ENCODE assay signal across 32 mouse cellular contexts in the genomic region with DNA sequence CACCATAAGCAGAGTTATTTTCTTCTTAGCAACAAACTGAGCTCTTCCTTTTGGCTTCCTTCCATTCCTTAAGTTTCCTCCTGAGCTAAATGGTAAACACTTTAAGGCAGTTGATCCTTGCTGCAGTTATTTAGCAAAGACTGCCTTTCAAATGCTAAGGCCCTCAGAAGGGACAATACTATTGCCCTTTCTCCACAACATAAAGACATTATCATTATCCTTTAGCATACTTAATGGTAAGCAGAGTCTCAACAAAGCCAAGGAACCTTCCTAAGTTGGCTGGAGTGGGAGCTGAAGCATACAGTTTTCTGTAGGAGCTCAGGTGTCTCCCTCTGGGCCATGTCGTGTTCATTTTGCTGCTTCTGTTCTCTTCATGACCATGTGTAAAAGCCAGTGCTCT. TPM values are rescaled to one million over a fixed set of nuclear protein-coding genes. Genes with fewer than 3 reads are reported as not detected.
DNase-seq lines count a peak whose midpoint lies in the region; ATAC-seq and TF ChIP-seq lines count a peak whose summit lies in the region.
"Had no signal": no experiment of that assay in that cellular context is flagged by ENCODE, and none has a peak within 500 bp of the region (broad histone marks: within the 10 kb centered on the region; RNA-seq: fewer than 3 reads in every experiment).

No protein-coding gene starts in this region.

- peak; percentile 40 for DNase-seq in heart, adult 11 months
- DNase-seq in heart, adult 2 months: no peak
- DNase-seq in kidney, postnatal 14 days: no peak
- DNase-seq in ES-CJ7 (ENCODE audit: low read depth, low spot score) (peak; percentile 42), ZHBTc4 (ENCODE audit: low read depth, low spot score) (peak; percentile 75)
- DNase-seq: adrenal gland, adult 2 months; adrenal gland, postnatal 10 days; adrenal gland, postnatal 25 days; B cell, adult 2 months; cerebellum, adult 11 months; cerebellum, adult 18-20 months; cerebellum, adult 8-10 months; cerebellum, adult 9-11 months; cerebellum, postnatal 14 days; cerebellum, postnatal 36 days; embryo, embryonic 11 days had no signal

- H3K27me3 ChIP-seq in heart, adult 2 months (ENCODE audit: control insufficient read depth, insufficient read depth, low read length): no peaks in the 10 kb centered on the region
- H3K27me3 ChIP-seq in kidney, embryonic 15.5 days: no peaks in the 10 kb centered on the region
- H3K27me3 ChIP-seq: embryonic facial prominence, embryonic 13.5 days; embryonic facial prominence, embryonic 15.5 days; forebrain, embryonic 12.5 days had no signal

- TF ChIP-seq EP300 in heart, adult 2 months (IDR thresholded peaks at IDR 0.05; ENCODE audit: insufficient read depth, low read depth, low read length): no peak

- no peaks in the 10 kb centered on the region for H3K36me3 ChIP-seq in heart, adult 2 months (ENCODE audit: control insufficient read depth, insufficient read depth, low read length)
- no peaks in the 10 kb centered on the region for H3K36me3 ChIP-seq in kidney, embryonic 15.5 days
- H3K36me3 ChIP-seq: embryonic facial prominence, embryonic 13.5 days; embryonic facial prominence, embryonic 15.5 days; forebrain, embryonic 10.5 days; forebrain, embryonic 12.5 days had no signal

- H3K9ac ChIP-seq in heart, adult 2 months (ENCODE audit: low read depth, low read length): no peak overlapping the region
- no peak overlapping the region for H3K9ac ChIP-seq in kidney, embryonic 15.5 days
- H3K9ac ChIP-seq: embryonic facial prominence, embryonic 13.5 days; embryonic facial prominence, embryonic 15.5 days; forebrain, embryonic 12.5 days had no signal

- H3K4me2 ChIP-seq in kidney, embryonic 15.5 days: no peak overlapping the region
- H3K4me2 ChIP-seq: embryonic facial prominence, embryonic 13.5 days; embryonic facial prominence, embryonic 15.5 days; forebrain, embryonic 12.5 days had no signal

- no peaks in the 10 kb centered on the region for H3K4me1 ChIP-seq in heart, adult 2 months (ENCODE audit: control insufficient read depth, insufficient read depth, low read length)
- H3K4me1 ChIP-seq in kidney, embryonic 15.5 days: no peaks in the 10 kb centered on the region
- H3K4me1 ChIP-seq: embryonic facial prominence, embryonic 13.5 days; embryonic facial prominence, embryonic 15.5 days; forebrain, embryonic 10.5 days; forebrain, embryonic 12.5 days had no signal

- no peak overlapping the region for H3K4me3 ChIP-seq in heart, adult 2 months
- no peak overlapping the region for H3K4me3 ChIP-seq in kidney, embryonic 15.5 days (replicated peaks)
- H3K4me3 ChIP-seq: embryonic facial prominence, embryonic 13.5 days; embryonic facial prominence, embryonic 15.5 days; erythroblast, embryonic 14.5 days; forebrain, embryonic 10.5 days; forebrain, embryonic 12.5 days had no signal

- intact Hi-C loops in heart, adult 2 months (cut with DNase I): no loop called here

- no peak for TF ChIP-seq POLR2A in heart, adult 2 months (IDR thresholded peaks at IDR 0.05; ENCODE audit: insufficient read depth, low read depth, low read length)

- H3K27ac ChIP-seq in heart, adult 2 months: no peak overlapping the region
- 0 out of 2 replicates have a peak overlapping the region, but pooled peaks have one; percentile 41 for H3K27ac ChIP-seq in kidney, embryonic 15.5 days
- H3K27ac ChIP-seq: embryonic facial prominence, embryonic 13.5 days; embryonic facial prominence, embryonic 15.5 days; forebrain, embryonic 10.5 days; forebrain, embryonic 12.5 days had no signal

- H3K79me2 ChIP-seq in heart, adult 2 months (replicated peaks; ENCODE audit: control insufficient read depth, insufficient read depth, low read length): no peaks in the 10 kb centered on the region

- no peaks in the 10 kb centered on the region for H3K9me3 ChIP-seq in kidney, embryonic 15.5 days (replicated peaks)
- H3K9me3 ChIP-seq: embryonic facial prominence, embryonic 13.5 days; embryonic facial prominence, embryonic 15.5 days; forebrain, embryonic 10.5 days; forebrain, embryonic 12.5 days had no signal

- no peak for TF ChIP-seq CTCF in heart, adult 2 months (IDR thresholded peaks at IDR 0.05)

- no peak for ATAC-seq in kidney, embryonic 15.5 days (replicated peaks; ENCODE audit: low FRiP score)
- ATAC-seq in megakaryocyte progenitor cell, adult 5-6 weeks (replicated peaks; ENCODE audit: poor library complexity): no peak
- ATAC-seq: CD4-positive, CD25-positive, alpha-beta regulatory T cell, adult 4 months; forebrain, embryonic 14.5 days; forebrain, embryonic 16.5 days had no signal

- 31% methylated on average over 1 of the region's 1 CpGs for WGBS in heart, adult 2 months
- WGBS in kidney, embryonic 15.5 days: 31% methylated on average over 1 of the region's 1 CpGs

RNA-seq across cellular contexts. Expression of gene Acsm1, which starts 11.5 kb away (rescaled TPM):
- total RNA-seq in heart, adult 2 months (2021): not detected
- polyA plus RNA-seq in heart, adult 2 months (2012; rRNA removed): 0.15 and 0.86 TPM in 2 replicates
- 2.1 and 2.6 TPM in 2 replicates for polyA plus RNA-seq in kidney, embryonic 15.5 days (2015; fragmentation: Nextera tagmentation; extraction: Ambion mirVana)
- total RNA-seq in megakaryocyte progenitor cell, adult 5-6 weeks (2015): not detected in 2 replicates
- total RNA-seq in megakaryocyte progenitor cell, adult 5-6 weeks (2017): not detected in 2 replicates
- total RNA-seq: adrenal gland, postnatal 25 days; CH12.LX; common myeloid progenitor, adult 5-6 weeks; ES-E14; MEL had no signal
- polyA plus RNA-seq: brain, embryonic 14.5 days; CD4-positive, CD25-positive, alpha-beta regulatory T cell, adult 4 months; embryonic facial prominence, embryonic 11.5 days; embryonic facial prominence, embryonic 13.5 days; erythroblast, embryonic 14.5 days; forebrain, embryonic 10.5 days; forebrain, embryonic 12.5 days; forebrain, embryonic 14.5 days; forebrain, embryonic 16.5 days had no signal

RNA-seq across cellular contexts. Expression of gene Acsm2, which starts 41.2 kb away (rescaled TPM):
- not detected for total RNA-seq in heart, adult 2 months (2021)
- not detected in 2 replicates for polyA plus RNA-seq in heart, adult 2 months (2012; rRNA removed)
- polyA plus RNA-seq in kidney, embryonic 15.5 days (2015; fragmentation: Nextera tagmentation; extraction: Ambion mirVana): 26.0 and 29.4 TPM in 2 replicates
- total RNA-seq in megakaryocyte progenitor cell, adult 5-6 weeks (2015): not detected in 2 replicates
- total RNA-seq in megakaryocyte progenitor cell, adult 5-6 weeks (2017): not detected in 2 replicates
- total RNA-seq: adrenal gland, postnatal 25 days; CH12.LX; common myeloid progenitor, adult 5-6 weeks; ES-E14; MEL had no signal
- polyA plus RNA-seq: adrenal gland, adult 2 months; brain, embryonic 14.5 days; embryonic facial prominence, embryonic 11.5 days; embryonic facial prominence, embryonic 13.5 days; erythroblast, embryonic 14.5 days; forebrain, embryonic 10.5 days; forebrain, embryonic 12.5 days; forebrain, embryonic 14.5 days; forebrain, embryonic 16.5 days had no signal

Comparison
In these comparisons a context has a peak if more than half of its experiments do, and no peak if none do; other contexts are left out.
1. DNase-seq: peak in heart, adult 11 months (single experiment), ES-CJ7 (single experiment) and ZHBTc4 (single experiment); none in heart, adult 2 months (0 of 2) and kidney, postnatal 14 days (single experiment).